Mouse (Mus musculus) neural tube, embryonic 11.5 days (tissue): ENCODE measurements around the gene Josd2. TPM values are rescaled to one million over a fixed set of nuclear protein-coding genes. Genes with fewer than 3 reads are reported as not detected.

ENCODE experiments used
- ATAC-seq: fragments of 200-750 bp; cut with Nextera tagmentation; 2 replicates; pipeline ENCODE4 v1.8.0; 2017; ENCODE audit warnings: moderate number of reproducible peaks, mild to moderate bottlenecking, moderate TSS enrichment, moderate library complexity; ENCODE audit not compliant: insufficient read depth, low FRiP score, low TSS enrichment
- DNase-seq: peaks from one replicate; pipeline ENCODE4 v3.0.0-alpha.2; 2015; ENCODE audit warnings: low spot score
- H3K27ac ChIP-seq: fragments of 300-500 bp; sonication (generic); 2 replicates; pipeline ENCODE4 v1.5.1; 2014; ENCODE audit warnings: low read depth, mild to moderate bottlenecking, low read length
- H3K27me3 ChIP-seq: fragments of 300-500 bp; sonication (generic); 2 replicates; pipeline ENCODE4 v1.6.1; 2014; ENCODE audit warnings: mild to moderate bottlenecking, low read length, mixed read lengths; ENCODE audit not compliant: control insufficient read depth, insufficient read depth
- H3K36me3 ChIP-seq: fragments of 300-500 bp; sonication (generic); 2 replicates; pipeline ENCODE4 v1.6.1; 2014; ENCODE audit warnings: mild to moderate bottlenecking, low read length, moderate library complexity, mixed read lengths; ENCODE audit not compliant: control insufficient read depth, insufficient read depth
- H3K4me1 ChIP-seq: fragments of 300-500 bp; sonication (generic); 2 replicates; pipeline ENCODE4 v1.6.1; 2014; ENCODE audit warnings: low read length, mixed read lengths; ENCODE audit not compliant: control insufficient read depth, insufficient read depth
- H3K4me2 ChIP-seq: fragments of 300-500 bp; sonication (generic); 2 replicates; pipeline ENCODE4 v1.6.1; 2014; ENCODE audit warnings: low read depth, mild to moderate bottlenecking, moderate library complexity
- H3K4me3 ChIP-seq: fragments of 300-500 bp; sonication (generic); 2 replicates; pipeline ENCODE4 v1.5.1; 2014; ENCODE audit warnings: low read depth, low read length
- H3K9ac ChIP-seq: fragments of 300-500 bp; sonication (generic); 2 replicates; pipeline ENCODE4 v1.6.1; 2014; ENCODE audit warnings: mild to moderate bottlenecking, low read length
- H3K9me3 ChIP-seq: fragments of 300-500 bp; sonication (generic); 2 replicates; pipeline ENCODE4 v1.6.1; 2016; ENCODE audit warnings: low read length; ENCODE audit not compliant: control insufficient read depth
- WGBS: fragments of 180-500 bp; shearing (Covaris S2); extraction: QIAGEN DNeasy Blood & Tissue Kit; methylation state at CpG from one replicate; pipeline ENCODE4 v1.1.7; 2014; 5-methylcytosine and 5-hydroxymethylcytosine counted together
- polyA plus RNA-seq: library from polyadenylated mRNA; unstranded; fragments of >200 nt; fragmentation: Nextera tagmentation; extraction: Ambion mirVana; gene quantifications from 2 replicates; pipeline ENCODE4 v1.2.1, GENCODE M21; 2014

Gene Josd2
- polyA plus RNA-seq, 1 experiment from 2014 or later, result 66.2 TPM

- DNase-seq (no peak), ATAC-seq (no peak)
- H3K27ac ChIP-seq, result no peak overlapping the region
- no peak overlapping the region for H3K4me2 ChIP-seq
- no peaks in the 10 kb centered on the region for H3K36me3 ChIP-seq
- H3K9me3 ChIP-seq, result no peaks in the 10 kb centered on the region
- H3K27me3 ChIP-seq, result peaks cover 15% of the 10 kb centered on the region; the same call in 1 of the 2 replicates
- 70% methylated on average over 5 of the region's 5 CpGs for WGBS
- H3K4me1 ChIP-seq, result peaks cover 5% of the 10 kb centered on the region
- no peak overlapping the region for H3K4me3 ChIP-seq
- no peak overlapping the region for H3K9ac ChIP-seq
These were observed 32.0 kb upstream of the Josd2 start for GRCm38 (mm10) chr7:44435796-44436195.

- Histone ChIP-seq H3K36me3 (no peaks in the 10 kb centered on the region), H3K4me3 (no peak overlapping the region), H3K27me3 (peaks cover 15% of the 10 kb centered on the region; the same call in 1 of the 2 replicates), H3K9me3 (no peaks in the 10 kb centered on the region), H3K4me2 (no peak overlapping the region), H3K4me1 (peaks cover under 1% of the 10 kb centered on the region; the same call in 1 of the 2 replicates), H3K27ac (no peak overlapping the region), H3K9ac (no peak overlapping the region)
- DNase-seq (no peak), ATAC-seq (no peak)
- 28% methylated on average over 1 of the region's 1 CpGs for WGBS
These were observed 31.5 kb upstream of the Josd2 start for GRCm38 (mm10) chr7:44436267-44436666.

- no peaks in the 10 kb centered on the region for H3K36me3 ChIP-seq
- H3K9me3 ChIP-seq, result no peaks in the 10 kb centered on the region
- DNase-seq, result no peak
- no peak overlapping the region for H3K27ac ChIP-seq
- no peak overlapping the region for H3K4me2 ChIP-seq
- no peak overlapping the region for H3K4me3 ChIP-seq
- peaks cover 15% of the 10 kb centered on the region; the same call in 1 of the 2 replicates for H3K27me3 ChIP-seq
- H3K9ac ChIP-seq, result no peak overlapping the region
- ATAC-seq, result no peak
- peaks cover 5% of the 10 kb centered on the region; the same call in 1 of the 2 replicates for H3K4me1 ChIP-seq
- WGBS, result 95% methylated on average over 1 of the region's 1 CpGs
These were observed 30.6 kb upstream of the Josd2 start for GRCm38 (mm10) chr7:44437188-44437587.

DNA sequence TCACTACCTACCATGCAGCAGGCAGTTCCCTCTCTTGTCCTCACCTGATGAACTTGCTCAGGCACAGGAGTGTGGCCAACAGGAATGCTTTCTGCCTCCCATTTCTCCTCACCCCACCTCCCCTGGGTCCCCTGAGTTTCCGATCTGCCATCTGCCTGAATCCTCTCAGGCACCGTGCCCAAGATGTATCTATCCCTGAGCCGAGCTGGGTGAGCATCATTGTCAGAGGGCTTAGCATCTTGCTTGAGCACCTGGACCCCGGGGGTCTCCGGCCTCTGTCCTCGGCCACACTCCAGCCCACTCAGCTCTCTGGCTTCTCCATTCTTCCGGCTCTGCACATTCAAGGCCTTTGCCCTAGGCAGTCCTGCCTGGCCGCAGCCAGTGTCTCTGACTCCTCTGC is 29.8 kb upstream of the Josd2 start:
- ATAC-seq (no peak), DNase-seq (no peak)
- Histone ChIP-seq H3K4me1 (peaks cover 7% of the 10 kb centered on the region; the same call in 1 of the 2 replicates), H3K27ac (no peak overlapping the region), H3K9ac (no peak overlapping the region), H3K9me3 (no peaks in the 10 kb centered on the region), H3K4me2 (no peak overlapping the region), H3K4me3 (no peak overlapping the region), H3K36me3 (no peaks in the 10 kb centered on the region), H3K27me3 (peaks cover 18% of the 10 kb centered on the region; the same call in 1 of the 2 replicates)
- 76% methylated on average over 8 of the region's 8 CpGs for WGBS

DNA sequence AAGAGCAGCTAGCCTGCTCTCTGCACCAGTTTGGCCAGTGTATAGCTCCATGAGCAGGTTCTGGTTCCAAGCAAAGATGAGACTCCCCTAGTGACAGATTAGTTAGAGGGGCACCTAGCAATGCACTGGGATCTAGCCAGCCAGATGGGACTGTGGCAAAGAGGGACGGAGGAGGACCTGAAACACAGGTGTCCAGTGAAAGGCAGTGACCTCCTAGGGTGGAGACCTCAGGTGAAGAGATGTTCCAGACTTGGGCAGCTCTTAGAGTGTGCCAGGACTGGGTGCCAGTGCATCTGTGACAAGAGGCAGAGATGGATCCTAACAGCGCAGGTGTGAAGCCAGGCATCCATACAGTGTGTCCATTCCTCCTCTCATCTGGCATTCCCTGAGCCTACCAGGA is 28.1 kb upstream of the Josd2 start:
- Histone ChIP-seq H3K9ac (no peak overlapping the region), H3K36me3 (no peaks in the 10 kb centered on the region), H3K27ac (no peak overlapping the region), H3K4me1 (peaks cover 15% of the 10 kb centered on the region; the same call in 1 of the 2 replicates), H3K27me3 (peaks cover 29% of the 10 kb centered on the region), H3K9me3 (no peaks in the 10 kb centered on the region), H3K4me2 (no peak overlapping the region), H3K4me3 (no peak overlapping the region)
- 65% methylated on average over 2 of the region's 2 CpGs for WGBS
- ATAC-seq (no peak), DNase-seq (no peak)

- ATAC-seq, result no peak
- Histone ChIP-seq H3K4me1 (peaks cover 21% of the 10 kb centered on the region; the same call in 1 of the 2 replicates), H3K4me3 (no peak overlapping the region), H3K27ac (no peak overlapping the region), H3K27me3 (peaks cover 37% of the 10 kb centered on the region), H3K4me2 (no peak overlapping the region), H3K9me3 (no peaks in the 10 kb centered on the region), H3K36me3 (no peaks in the 10 kb centered on the region), H3K9ac (no peak overlapping the region)
- WGBS, result 91% methylated on average over 1 of the region's 1 CpGs
- no peak for DNase-seq
These were observed 27.3 kb upstream of the Josd2 start for GRCm38 (mm10) chr7:44440479-44440878.

DNA sequence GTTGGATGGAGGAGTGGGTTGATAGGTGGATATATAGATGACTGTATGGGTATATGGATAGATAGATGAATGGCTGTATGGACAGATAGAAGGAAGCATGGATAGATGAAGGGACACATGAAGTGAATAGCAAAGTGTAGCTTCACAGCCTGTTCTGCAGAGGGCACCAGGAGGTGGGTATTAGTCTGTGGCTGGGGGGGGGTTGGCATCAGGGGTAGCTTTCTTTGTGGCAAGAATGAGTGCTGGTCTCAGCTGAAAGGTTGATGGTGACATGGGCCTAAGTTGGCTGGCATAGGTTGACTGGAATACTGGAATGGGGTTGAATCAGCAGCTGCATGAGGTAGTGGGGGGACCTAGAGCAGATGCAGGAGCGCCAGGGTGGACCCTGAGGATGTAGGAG is 26.6 kb upstream of the Josd2 start:
- ATAC-seq, result no peak
- no peak for DNase-seq
- Histone ChIP-seq H3K36me3 (no peaks in the 10 kb centered on the region), H3K4me1 (peaks cover 21% of the 10 kb centered on the region; the same call in 1 of the 2 replicates), H3K4me2 (peak overlapping the region; percentile 81; the same call in 1 of the 2 replicates), H3K27ac (no peak overlapping the region), H3K4me3 (no peak overlapping the region), H3K27me3 (peaks cover 38% of the 10 kb centered on the region), H3K9me3 (no peaks in the 10 kb centered on the region), H3K9ac (no peak overlapping the region)
- no CpG with 5 or more reads among the region's 1 CpGs for WGBS

DNA sequence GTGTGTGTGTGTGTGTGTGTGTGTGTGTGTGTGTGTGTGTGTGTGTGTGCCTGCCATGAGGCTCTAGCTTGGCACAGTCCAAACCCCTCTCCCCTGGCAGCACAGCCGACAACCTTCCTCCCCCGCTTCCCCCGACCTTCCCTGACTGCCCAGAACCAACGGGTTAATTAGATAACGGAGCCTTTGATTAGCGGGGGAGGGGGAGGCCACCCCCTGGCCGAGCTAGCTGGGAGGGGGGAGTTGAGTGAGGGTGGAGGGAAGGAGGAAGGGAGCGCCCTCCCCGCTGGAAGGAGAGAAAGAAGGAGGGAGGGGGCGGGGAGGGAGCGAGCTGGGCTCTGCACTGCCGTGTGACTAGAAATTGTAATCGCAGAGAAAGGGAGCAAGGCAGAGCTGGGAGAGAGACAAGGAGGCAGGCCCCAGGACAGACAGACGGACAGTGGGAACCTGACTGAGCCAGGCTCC is 26.1 kb upstream of the Josd2 start:
- Histone ChIP-seq H3K4me3 (peak overlapping the region; percentile 54), H3K27me3 (peaks cover 42% of the 10 kb centered on the region), H3K4me2 (peak overlapping the region; percentile 81), H3K4me1 (peaks cover 21% of the 10 kb centered on the region; the same call in 1 of the 2 replicates), H3K27ac (peak overlapping the region; percentile 83), H3K9ac (peak overlapping the region; percentile 93), H3K9me3 (no peaks in the 10 kb centered on the region), H3K36me3 (no peaks in the 10 kb centered on the region; the same call in 1 of the 2 replicates)
- DNase-seq (peak; percentile 76), ATAC-seq (peak; percentile 62)
- 2% methylated on average over 14 of the region's 14 CpGs for WGBS

GRCm38 (mm10) chr7:44442407-44442821 is 25.4 kb upstream of the Josd2 start:
- peak; percentile 50 for ATAC-seq
- H3K9ac ChIP-seq, result peak overlapping the region; percentile 93
- H3K4me3 ChIP-seq, result peak overlapping the region; percentile 54
- H3K27me3 ChIP-seq, result peaks cover 42% of the 10 kb centered on the region
- peaks cover 21% of the 10 kb centered on the region; the same call in 1 of the 2 replicates for H3K4me1 ChIP-seq
- H3K4me2 ChIP-seq, result peak overlapping the region; percentile 81
- peak; percentile 66 for DNase-seq
- no peaks in the 10 kb centered on the region for H3K9me3 ChIP-seq
- peak overlapping the region; percentile 83 for H3K27ac ChIP-seq
- no peaks in the 10 kb centered on the region; the same call in 1 of the 2 replicates for H3K36me3 ChIP-seq
- 1% methylated on average over 9 of the region's 14 CpGs for WGBS
